Mouse (Mus musculus) lung, adult 2 months (tissue): ENCODE measurements around the gene Ttc9b. TPM values are rescaled to one million over a fixed set of nuclear protein-coding genes. Genes with fewer than 3 reads are reported as not detected.

ENCODE experiments used
- DNase-seq: peaks from one replicate; pipeline ENCODE4 v3.0.0; 2022
- H3K4me1 ChIP-seq: fragments of 200-500 bp; 2 replicates; pipeline ENCODE4 v1.6.1; 2011; ENCODE audit warnings: low read length; ENCODE audit not compliant: control insufficient read depth, insufficient read depth
- H3K4me3 ChIP-seq: fragments of 200-500 bp; replicated peaks from 2 replicates; pipeline ENCODE3; 2011; ENCODE audit warnings: low read depth, mild to moderate bottlenecking, control low read depth, low read length; ENCODE audit errors: extremely low read depth
- CTCF ChIP-seq: fragments of 200-500 bp; IDR thresholded peaks from 2 replicates; pipeline ENCODE4 v1.5.1; 2011; ENCODE audit warnings: mild to moderate bottlenecking, low read length, control low read depth; ENCODE audit not compliant: insufficient read depth
- POLR2A ChIP-seq: fragments of 200-500 bp; IDR thresholded peaks from 2 replicates; pipeline ENCODE4 v1.6.1; 2011; ENCODE audit warnings: low read depth, mild to moderate bottlenecking, control low read depth, low read length, borderline replicate concordance; ENCODE audit errors: extremely low read depth
- WGBS: fragments of 180-500 bp; shearing (Covaris S2); methylation state at CpG from one replicate; pipeline ENCODE4 v1.1.7; 2018; 5-methylcytosine and 5-hydroxymethylcytosine counted together
- polyA plus RNA-seq: library from polyadenylated mRNA; depleted of rRNA; stranded (reverse); fragments of >200 nt; gene quantifications from 2 replicates; pipeline ENCODE4 v1.2.3, GENCODE M21; 2012; rRNA removed

Ttc9b gene
- polyA plus RNA-seq: not detected in 2 replicates

DNA sequence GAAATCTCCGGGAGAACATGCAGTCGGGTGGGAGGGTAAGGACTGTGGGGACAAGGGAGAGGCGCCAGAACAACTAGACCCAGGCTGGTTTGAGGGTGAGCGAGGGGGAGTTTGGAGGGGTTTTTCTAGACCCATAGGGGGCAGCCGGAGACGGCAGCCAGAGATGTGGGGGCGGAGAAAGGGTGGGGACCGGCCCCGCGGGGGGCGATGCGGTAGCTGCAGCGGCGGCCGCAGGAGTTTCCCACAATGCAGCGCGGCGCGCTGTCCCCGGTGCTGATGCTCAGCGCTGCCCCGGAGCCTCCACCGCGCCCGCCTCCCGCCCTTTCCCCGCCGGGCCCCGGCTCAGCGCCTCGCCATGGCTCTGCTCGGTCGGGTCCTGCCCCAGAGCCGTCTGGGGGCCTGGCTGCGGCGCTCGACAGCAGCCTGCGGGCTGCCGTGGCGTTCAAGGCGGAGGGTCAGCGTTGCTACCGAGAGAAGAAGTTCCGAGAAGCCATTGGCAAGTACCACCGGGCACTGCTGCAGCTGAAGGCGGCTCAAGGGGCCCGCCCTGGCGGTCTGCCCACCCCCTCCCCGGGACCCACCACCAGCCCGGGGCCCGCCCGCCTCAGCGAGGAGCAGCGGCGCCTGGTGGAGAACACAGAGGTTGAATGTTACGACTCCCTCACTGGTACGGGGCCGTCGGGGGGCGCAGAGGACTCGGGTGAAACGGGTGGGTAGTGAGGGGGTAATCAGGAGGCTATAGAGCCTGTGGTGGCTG lies at the start of gene Ttc9b:
Gene Ttc9b (plus strand): TSS at position 235 of the 757 bp plus-strand sequence.
- H3K4me3 ChIP-seq: no peak within 1 kb of the TSS
- no peaks in the 10 kb centered on the region for H3K4me1 ChIP-seq
- WGBS: 5% methylated on average over 54 of the region's 62 CpGs
- no peak for DNase-seq
- TF ChIP-seq POLR2A (no peak), CTCF (no peak)

DNA sequence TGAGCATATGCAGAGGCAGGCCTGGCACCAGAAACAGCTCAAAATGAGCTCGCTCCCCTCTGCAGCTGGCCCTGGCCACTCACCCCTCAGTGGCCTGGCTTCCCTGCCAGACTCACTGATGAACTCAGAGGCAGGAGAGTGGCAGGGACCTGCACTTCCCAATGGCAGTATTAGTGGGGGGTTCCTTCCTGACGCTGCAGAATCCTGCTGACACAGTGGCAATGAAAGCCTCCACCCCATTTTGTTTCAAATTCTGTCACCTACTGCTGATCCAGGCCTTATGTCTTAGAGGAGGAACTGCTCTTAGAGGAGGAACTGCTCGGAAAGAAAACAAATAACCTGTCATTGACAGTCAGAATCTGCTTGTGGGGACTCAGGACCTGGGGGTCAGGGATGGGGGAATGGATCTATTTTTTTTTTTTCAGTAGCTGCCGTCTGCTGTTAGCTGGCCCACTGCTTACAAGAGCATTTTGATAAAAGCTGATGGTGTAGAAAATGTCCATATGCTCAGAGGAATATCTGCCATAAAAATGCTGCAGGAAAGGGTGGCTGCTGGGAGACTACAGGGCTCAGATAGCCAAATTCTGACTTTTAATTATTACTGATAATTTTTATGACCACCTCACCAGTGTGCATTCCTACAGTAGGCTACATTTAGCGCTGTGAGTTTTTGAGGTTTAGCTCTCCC lies 48.9 kb upstream of the Ttc9b start:
- DNase-seq: no peak
- TF ChIP-seq POLR2A: no peak
- TF ChIP-seq CTCF: no peak
- WGBS: 49% methylated on average over 5 of the region's 5 CpGs
- peaks cover 36% of the 10 kb centered on the region for H3K4me1 ChIP-seq
- H3K4me3 ChIP-seq: no peak overlapping the region

DNA sequence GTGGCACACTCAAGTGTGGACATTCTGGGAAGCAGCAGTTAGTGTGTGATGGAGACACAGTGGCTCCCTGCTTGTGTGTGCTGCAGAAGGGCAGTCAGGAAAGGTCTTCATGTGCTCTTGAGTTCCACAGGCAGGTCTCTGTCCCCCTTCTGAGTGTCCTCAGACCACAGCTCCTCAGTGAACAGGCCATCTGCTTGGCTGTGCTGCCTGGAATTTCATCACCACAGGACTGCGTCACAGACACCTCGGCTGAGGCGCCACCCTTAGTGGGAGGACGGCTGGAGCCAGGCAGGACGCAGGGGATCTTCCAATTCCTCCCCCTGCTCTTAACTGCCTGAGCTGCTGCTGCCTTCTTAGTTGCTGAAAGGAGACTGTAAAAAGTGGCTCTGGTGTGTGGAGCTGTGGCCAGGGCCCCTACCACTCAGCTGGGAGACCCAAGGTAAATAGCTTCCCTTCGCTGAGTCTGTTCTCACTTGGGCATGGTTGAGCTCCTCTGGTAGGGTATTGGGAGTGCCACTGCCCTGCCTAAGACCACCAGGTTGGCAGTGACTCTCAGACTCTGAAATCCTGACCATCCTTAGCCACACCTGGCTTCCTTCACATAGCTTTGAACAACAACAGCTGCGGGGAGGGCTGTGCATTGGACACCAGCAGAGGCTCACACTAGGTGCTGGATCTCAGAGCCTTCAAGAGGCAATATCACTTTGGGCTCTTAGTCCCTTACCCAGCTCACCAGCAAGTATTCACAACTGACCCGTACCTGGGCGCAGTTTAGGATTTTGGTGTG lies 48.0 kb upstream of the Ttc9b start:
- Histone ChIP-seq H3K4me1 (peaks cover 36% of the 10 kb centered on the region), H3K4me3 (no peak overlapping the region)
- 48% methylated on average over 9 of the region's 9 CpGs for WGBS
- TF ChIP-seq CTCF (no peak), POLR2A (no peak)
- peak; percentile 60 for DNase-seq

DNA sequence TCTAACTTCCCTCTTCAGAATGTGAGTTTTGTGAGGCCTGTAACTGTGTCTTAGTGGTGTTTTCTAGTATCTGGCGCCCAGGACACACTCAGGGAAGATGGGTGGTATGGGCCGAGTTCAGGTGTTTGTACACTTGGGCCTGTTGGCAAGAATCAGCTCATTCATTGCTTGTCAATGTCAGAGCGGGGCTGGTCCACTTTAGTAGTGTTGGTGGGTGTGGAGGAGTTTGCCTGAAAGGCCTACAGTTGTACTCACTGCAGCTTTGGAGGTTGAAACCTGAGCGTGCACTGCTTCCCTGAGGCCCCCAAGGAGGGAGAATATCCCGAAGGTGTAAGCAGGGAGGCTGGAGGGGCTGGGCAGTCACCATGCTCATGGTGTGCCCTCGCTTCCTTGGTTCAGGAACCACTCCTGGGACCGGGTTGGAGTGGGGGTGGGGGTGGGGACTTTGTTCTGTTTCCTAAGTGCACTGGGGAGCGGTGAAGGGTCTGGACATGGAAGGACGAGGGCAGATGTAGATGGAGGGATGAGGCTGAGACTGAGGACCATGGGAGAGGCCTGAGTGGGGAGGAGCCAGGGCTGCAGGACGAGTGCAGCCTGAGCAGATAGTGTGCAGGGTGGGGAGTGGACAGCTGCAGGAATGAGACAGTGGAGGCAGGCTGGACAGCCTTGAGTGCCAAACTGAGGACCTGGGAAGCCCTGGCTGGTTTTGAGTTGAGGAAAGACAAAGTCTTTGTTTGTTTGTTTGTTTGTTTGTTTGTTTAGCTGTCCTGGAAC lies 47.0 kb upstream of the Ttc9b start:
- 49% methylated on average over 10 of the region's 10 CpGs for WGBS
- TF ChIP-seq CTCF (no peak), POLR2A (no peak)
- Histone ChIP-seq H3K4me1 (peaks cover 33% of the 10 kb centered on the region), H3K4me3 (no peak overlapping the region)
- no peak for DNase-seq

DNA sequence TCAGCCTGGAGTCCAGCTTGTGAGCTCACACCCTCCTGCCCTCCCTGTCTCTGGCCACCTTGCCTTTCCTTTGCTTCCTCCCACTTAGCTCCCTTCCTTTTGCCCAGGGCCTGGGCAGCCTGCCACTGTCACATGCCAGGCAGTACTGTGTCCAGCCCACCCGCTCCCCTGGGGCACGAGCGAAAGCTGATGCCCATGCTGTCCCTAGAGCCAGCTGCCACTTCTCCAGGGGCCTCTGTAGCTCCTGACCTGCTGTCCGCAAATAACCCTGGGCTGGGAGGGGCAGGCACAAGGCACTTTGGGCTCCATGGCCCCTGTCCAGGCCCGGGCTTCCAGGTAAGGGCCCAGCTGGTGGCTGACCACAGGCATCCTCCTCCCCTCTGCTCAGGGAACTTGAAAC lies 46.1 kb upstream of the Ttc9b start:
- WGBS: 16% methylated on average over 5 of the region's 5 CpGs
- H3K4me3 ChIP-seq: no peak overlapping the region
- DNase-seq: peak; percentile 71
- peaks cover 29% of the 10 kb centered on the region for H3K4me1 ChIP-seq
- TF ChIP-seq CTCF (no peak), POLR2A (no peak)

DNA sequence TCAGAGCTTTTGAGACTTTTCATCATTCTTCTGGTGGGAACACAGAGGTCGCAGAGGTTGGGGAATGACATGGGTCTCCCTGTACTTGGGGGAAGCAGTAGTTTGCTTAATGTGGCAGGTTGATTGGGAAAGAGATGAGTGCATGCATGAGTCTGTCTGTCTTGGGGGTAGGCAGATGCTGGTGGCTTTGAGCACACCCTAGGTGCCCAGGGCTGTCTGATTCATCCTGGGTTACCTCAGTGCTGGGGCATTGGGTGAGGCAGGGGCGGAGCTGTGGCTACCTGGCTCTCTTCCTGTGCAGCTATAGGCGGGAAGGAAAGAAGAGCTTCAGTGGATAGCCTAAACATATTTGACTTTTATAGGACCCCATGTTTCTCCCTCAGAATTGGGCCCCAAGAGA lies 45.6 kb upstream of the Ttc9b start:
- WGBS: 67% methylated on average over 3 of the region's 3 CpGs
- no peak for TF ChIP-seq POLR2A
- TF ChIP-seq CTCF: no peak
- DNase-seq: no peak
- H3K4me3 ChIP-seq: no peak overlapping the region
- H3K4me1 ChIP-seq: peaks cover 33% of the 10 kb centered on the region

DNA sequence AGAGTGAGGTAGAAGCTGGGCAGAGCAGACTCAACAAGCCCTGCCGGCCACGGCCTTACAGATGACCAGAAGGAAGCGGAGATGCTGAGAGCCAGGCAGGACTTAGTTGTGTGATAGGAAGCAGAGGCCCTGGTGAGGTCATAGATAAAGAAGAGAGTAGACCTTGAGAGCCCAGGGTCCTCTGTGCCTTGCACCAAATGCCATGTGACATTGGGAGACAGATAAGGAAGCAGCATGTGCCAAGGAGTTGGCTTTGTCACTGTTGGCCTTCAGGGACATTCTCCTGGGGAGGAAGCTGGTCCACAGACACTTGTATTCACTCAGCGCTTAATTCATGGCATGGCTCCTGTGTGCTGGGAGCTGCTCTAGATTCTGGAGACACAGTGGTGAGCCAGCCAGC lies 44.4 kb upstream of the Ttc9b start:
- peaks cover 39% of the 10 kb centered on the region for H3K4me1 ChIP-seq
- TF ChIP-seq CTCF: no peak
- TF ChIP-seq POLR2A: no peak
- no peak for DNase-seq
- WGBS: 65% methylated on average over 4 of the region's 4 CpGs
- H3K4me3 ChIP-seq: no peak overlapping the region

DNA sequence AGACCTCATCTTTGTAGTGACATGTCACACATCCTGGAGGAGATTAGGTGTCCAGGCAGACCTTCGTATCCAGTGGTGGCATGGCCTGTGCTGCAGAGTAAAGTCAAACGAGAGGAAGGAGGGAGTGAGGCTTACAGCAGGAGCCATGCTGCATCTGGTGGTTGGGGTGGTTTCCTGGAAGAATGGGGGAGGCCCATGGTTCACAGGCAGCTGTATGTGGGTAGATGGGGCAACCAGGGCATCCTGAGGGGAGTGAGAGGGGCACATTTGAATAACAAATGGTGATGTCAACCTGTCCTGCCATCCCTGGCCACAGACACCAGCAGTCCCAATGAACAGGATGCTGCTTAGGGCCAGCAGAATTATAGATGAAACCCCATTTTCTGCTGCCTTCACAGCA lies 44.0 kb upstream of the Ttc9b start:
- 57% methylated on average over 2 of the region's 2 CpGs for WGBS
- DNase-seq: no peak
- TF ChIP-seq CTCF (no peak), POLR2A (no peak)

DNA sequence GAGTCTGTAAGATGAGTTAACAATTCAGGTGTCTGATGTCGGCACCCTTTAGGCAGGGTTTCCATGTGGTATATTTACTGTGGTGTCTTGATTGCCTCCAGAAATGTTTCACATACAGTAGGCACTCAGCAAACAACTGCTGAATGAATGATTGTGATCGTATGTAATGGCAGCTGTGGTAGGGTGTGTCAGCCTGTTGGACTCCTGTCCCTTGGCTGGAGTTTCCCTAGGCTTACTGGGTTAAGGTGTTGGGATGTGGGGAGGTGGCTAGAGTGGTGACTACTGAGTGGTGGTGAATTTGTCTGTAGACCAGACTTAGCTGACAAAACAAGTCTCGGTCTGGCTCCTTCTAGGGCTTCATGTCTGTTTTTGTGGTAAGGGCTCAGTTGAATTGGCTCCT lies 43.3 kb upstream of the Ttc9b start:
- WGBS: 81% methylated on average over 3 of the region's 3 CpGs
- no peak for DNase-seq
- TF ChIP-seq CTCF (no peak), POLR2A (no peak)
- Histone ChIP-seq H3K4me3 (no peak overlapping the region), H3K4me1 (peaks cover 33% of the 10 kb centered on the region)

More for the DNA sequence above, 44.0 kb upstream of the Ttc9b start:
- peaks cover 35% of the 10 kb centered on the region for H3K4me1 ChIP-seq
- H3K4me3 ChIP-seq: no peak overlapping the region
